Mouse (Mus musculus): Measurements from ENCODE around the gene Padi2. TPM values are rescaled to one million over a fixed set of nuclear protein-coding genes. Genes with fewer than 3 reads are reported as not detected.

Padi2 gene
- polyA plus RNA-seq, 1 experiment from 2014 or later, result 13.6 TPM

GRCm38 (mm10) chr4:140986024-140986710 is 80.0 kb downstream of the Padi2 start:
- no peak for DNase-seq (ENCODE audit: low spot score)

GRCm38 (mm10) chr4:140986711-140987395 is 80.7 kb downstream of the Padi2 start, which contains the start of gene Atp13a2:
Gene Atp13a2, plus strand, starts transcription at chr4:140986873.
- peak; percentile 81 for DNase-seq (ENCODE audit: low spot score)

GRCm38 (mm10) chr4:140987476-140987875 is 81.3 kb downstream of the Padi2 start:
- DNase-seq (ENCODE audit: low spot score), result peak; percentile 28

- DNase-seq (ENCODE audit: low spot score), result no peak
Observed at GRCm38 (mm10) chr4:140988706-140989290, 82.7 kb downstream of the Padi2 start.

DNA sequence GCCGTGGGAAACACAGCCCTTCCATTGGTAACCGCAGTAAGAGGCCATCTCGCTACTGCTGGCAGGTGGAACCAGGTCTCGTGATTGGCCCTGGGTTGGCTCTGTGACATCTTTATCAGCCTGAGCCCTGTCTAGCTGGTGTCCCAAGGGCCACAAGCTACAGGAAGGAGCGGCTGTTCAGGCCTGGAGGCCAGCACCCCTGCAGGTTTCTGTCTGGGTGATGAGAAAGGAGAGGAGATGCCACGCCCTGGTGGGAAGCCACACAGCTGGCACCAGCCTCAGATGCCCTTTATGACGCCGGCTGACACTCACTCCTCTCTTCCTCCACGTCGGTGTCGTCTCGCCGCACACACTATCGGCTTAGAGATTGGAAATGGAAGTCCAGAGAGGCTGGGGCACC is 83.3 kb downstream of the Padi2 start:
- DNase-seq (ENCODE audit: low spot score), result no peak

- DNase-seq (ENCODE audit: low spot score), result no peak
Observed at GRCm38 (mm10) chr4:140992215-140992614, 86.1 kb downstream of the Padi2 start.

DNA sequence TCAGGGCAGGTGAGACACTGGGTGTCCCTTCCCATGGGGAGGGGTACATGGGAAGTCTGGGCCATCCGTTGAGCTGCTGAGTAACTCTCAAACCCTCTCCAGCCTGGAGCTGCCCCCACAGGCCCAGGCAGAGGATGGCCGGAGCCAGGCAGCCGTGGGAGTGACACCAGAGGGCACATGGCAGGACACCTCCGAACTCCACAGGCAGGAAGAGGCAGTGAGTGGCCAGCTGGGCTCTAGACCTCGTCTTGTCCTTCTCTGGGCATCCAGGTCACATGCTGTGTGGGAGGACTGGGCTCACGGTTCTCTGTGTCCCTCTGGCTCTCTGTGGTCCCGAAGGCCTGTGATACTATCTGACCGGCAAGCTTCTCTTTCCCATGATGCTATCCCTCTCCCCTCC is 87.7 kb downstream of the Padi2 start:
- DNase-seq (ENCODE audit: low spot score), result no peak

DNA sequence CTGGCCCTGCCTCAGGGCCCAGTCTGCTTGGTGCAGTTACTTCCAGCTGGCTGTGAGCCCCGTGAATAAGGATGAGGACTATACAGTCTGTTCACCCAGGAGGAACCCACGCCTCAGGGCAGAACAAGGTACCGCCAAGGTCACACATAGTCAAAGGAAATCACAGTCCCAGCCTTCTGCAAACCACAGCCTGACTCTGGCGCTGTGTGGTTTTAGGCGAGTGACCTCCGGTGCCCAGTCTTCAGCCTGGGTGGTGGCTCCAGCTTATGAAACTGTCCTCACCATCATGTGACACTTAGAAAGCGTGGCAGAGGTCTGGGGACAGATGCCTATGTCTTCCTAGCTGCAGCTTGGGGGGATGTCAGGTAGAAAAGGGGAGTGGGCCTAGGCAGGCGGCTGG is 89.7 kb downstream of the Padi2 start:
- DNase-seq (ENCODE audit: low spot score), result no peak

DNA sequence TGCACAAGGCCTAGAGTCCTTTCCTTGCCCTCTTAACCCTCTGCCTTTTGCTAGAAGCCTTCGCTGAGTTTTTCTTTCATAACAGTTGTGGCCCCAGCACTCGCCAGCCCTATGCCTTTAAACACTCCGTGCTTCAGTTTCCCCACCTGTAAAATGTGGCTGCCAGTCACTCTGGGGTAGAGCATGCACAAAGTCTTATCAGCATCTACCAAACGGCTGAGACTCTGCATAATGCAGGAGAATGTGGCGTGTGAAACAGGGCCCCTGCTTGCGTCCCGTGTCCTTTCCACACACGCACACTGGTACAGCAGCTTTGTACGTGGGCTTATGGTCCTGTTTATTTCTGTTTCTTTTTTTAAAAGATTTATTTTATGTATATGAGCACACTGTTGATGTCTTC is 90.7 kb downstream of the Padi2 start:
- no peak for DNase-seq (ENCODE audit: low spot score)

Other genes starting within 250 kb of the Padi2 start
- gene Arhgef10l, start 240.3 kb upstream of the Padi2 start, polyA plus RNA-seq (2015; fragmentation: Nextera tagmentation; extraction: Ambion mirVana), result 12.5 and 16.3 TPM in 2 replicates
- 68.4 and 77.4 TPM in 2 replicates for gene Rcc2, start 205.8 kb upstream of the Padi2 start, polyA plus RNA-seq (2015; fragmentation: Nextera tagmentation; extraction: Ambion mirVana)
- gene Padi6, start 163.7 kb upstream of the Padi2 start, polyA plus RNA-seq (2015; fragmentation: Nextera tagmentation; extraction: Ambion mirVana), result 0.46 and 0.77 TPM in 2 replicates
- 12.4 and 13.0 TPM in 2 replicates for gene Padi4, start 132.1 kb upstream of the Padi2 start, polyA plus RNA-seq (2015; fragmentation: Nextera tagmentation; extraction: Ambion mirVana)
- gene Padi3, start 95.7 kb upstream of the Padi2 start, polyA plus RNA-seq (2015; fragmentation: Nextera tagmentation; extraction: Ambion mirVana), result 1.2 and 1.5 TPM in 2 replicates
- 0.41 and 0.64 TPM in 2 replicates for gene Padi1, start 60.6 kb upstream of the Padi2 start, polyA plus RNA-seq (2015; fragmentation: Nextera tagmentation; extraction: Ambion mirVana)
- gene Sdhb, start 54.9 kb downstream of the Padi2 start, polyA plus RNA-seq (2015; fragmentation: Nextera tagmentation; extraction: Ambion mirVana), result 434 and 468 TPM in 2 replicates
- gene Atp13a2, start 80.5 kb downstream of the Padi2 start, polyA plus RNA-seq (2015; fragmentation: Nextera tagmentation; extraction: Ambion mirVana), result 39.0 and 41.8 TPM in 2 replicates
- gene Mfap2, start 104.1 kb downstream of the Padi2 start, polyA plus RNA-seq (2015; fragmentation: Nextera tagmentation; extraction: Ambion mirVana), result 24.4 and 32.8 TPM in 2 replicates
- gene Crocc, start 154.2 kb downstream of the Padi2 start, polyA plus RNA-seq (2015; fragmentation: Nextera tagmentation; extraction: Ambion mirVana), result 1.9 and 2.1 TPM in 2 replicates
- gene Necap2, start 172.0 kb downstream of the Padi2 start, polyA plus RNA-seq (2015; fragmentation: Nextera tagmentation; extraction: Ambion mirVana), result 93.7 and 103 TPM in 2 replicates
- gene Spata21, start 182.0 kb downstream of the Padi2 start, polyA plus RNA-seq (2015; fragmentation: Nextera tagmentation; extraction: Ambion mirVana), result 0.15 and 0.17 TPM in 2 replicates
- gene Szrd1, start 233.4 kb downstream of the Padi2 start, polyA plus RNA-seq (2015; fragmentation: Nextera tagmentation; extraction: Ambion mirVana), result 32.6 and 35.4 TPM in 2 replicates
- 19.7 and 22.2 TPM in 2 replicates for gene Fbxo42, start 241.6 kb downstream of the Padi2 start, polyA plus RNA-seq (2015; fragmentation: Nextera tagmentation; extraction: Ambion mirVana)